Mouse (Mus musculus) stomach, postnatal 0 days (tissue): Measurements from ENCODE around the gene Cad.

ENCODE experiments used
- CTCF ChIP-seq: IDR thresholded peaks from 2 replicates; pipeline ENCODE4 v1.5.1; 2016; ENCODE audit warnings: antibody characterized with exemption, low read depth, mild to moderate bottlenecking, moderate library complexity
- EP300 ChIP-seq: optimal IDR thresholded peaks from 2 replicates; pipeline ENCODE3; 2016; ENCODE audit warnings: antibody characterized with exemption

GRCm38 (mm10) chr5:31108000-31108490 is 53.5 kb downstream of the Cad start, which contains the start of gene Slc30a3:
- no peak for TF ChIP-seq CTCF
- TF ChIP-seq EP300, result no peak
